ENCODE assay signal across 26 mouse cellular contexts in genomic region chr7:92301046-92301445, GRCm38 (mm10).
A peak's percentile ranks its signal among the peaks of the same experiment; 100 is the strongest.
DNase-seq lines count a peak whose midpoint lies in the region; ATAC-seq and TF ChIP-seq lines count a peak whose summit lies in the region.
"Had no signal": no experiment of that assay in that cellular context is flagged by ENCODE, and none has a peak within 500 bp of the region (broad histone marks: within the 10 kb centered on the region; RNA-seq: fewer than 3 reads in every experiment).

No protein-coding gene starts in this region.

- H3K4me2 ChIP-seq in forebrain, embryonic 16.5 days (ENCODE audit: low read length): no peak overlapping the region
- no peak overlapping the region for H3K4me2 ChIP-seq in forebrain, embryonic 12.5 days
- H3K4me2 ChIP-seq: hindbrain, embryonic 14.5 days; limb, embryonic 15.5 days; neural tube, embryonic 15.5 days had no signal

- no peaks in the 10 kb centered on the region for H3K27me3 ChIP-seq in forebrain, embryonic 16.5 days (replicated peaks; ENCODE audit: control insufficient read depth, insufficient read depth, low read length)
- H3K27me3 ChIP-seq in forebrain, embryonic 12.5 days: no peaks in the 10 kb centered on the region
- no peaks in the 10 kb centered on the region for H3K27me3 ChIP-seq in cerebellum, adult 2 months (ENCODE audit: control insufficient read depth, insufficient read depth, low read length)
- H3K27me3 ChIP-seq: limb, embryonic 15.5 days; neural tube, embryonic 15.5 days had no signal

- peaks cover 6% of the 10 kb centered on the region for H3K4me1 ChIP-seq in forebrain, embryonic 16.5 days (replicated peaks; ENCODE audit: control insufficient read depth, insufficient read depth, low read length)
- H3K4me1 ChIP-seq in forebrain, embryonic 12.5 days: no peaks in the 10 kb centered on the region
- peaks cover 3% of the 10 kb centered on the region; the same call in 1 of the 2 replicates for H3K4me1 ChIP-seq in cerebellum, adult 2 months (ENCODE audit: control insufficient read depth, insufficient read depth, low read length)
- H3K4me1 ChIP-seq: heart, embryonic 10.5 days; limb, embryonic 15.5 days had no signal

- H3K4me3 ChIP-seq in forebrain, embryonic 16.5 days (replicated peaks; ENCODE audit: low read length): no peak overlapping the region
- H3K4me3 ChIP-seq in forebrain, embryonic 12.5 days (replicated peaks): no peak overlapping the region
- no peak overlapping the region for H3K4me3 ChIP-seq in left cerebral cortex, adult 2 months
- H3K4me3 ChIP-seq in cerebellum, adult 2 months (replicated peaks; ENCODE audit: insufficient read depth, low read depth, low read length): no peak overlapping the region
- H3K4me3 ChIP-seq: gastrocnemius, adult 2 months; heart, embryonic 10.5 days; limb, embryonic 15.5 days; myocyte; neural tube, embryonic 15.5 days had no signal

- TF ChIP-seq CTCF in left cerebral cortex, adult 2 months (IDR thresholded peaks at IDR 0.05): no peak
- no peak for TF ChIP-seq CTCF in cerebellum, adult 2 months (IDR thresholded peaks at IDR 0.05; ENCODE audit: borderline replicate concordance, insufficient read depth, low read depth, low read length)

- H3K36me3 ChIP-seq in forebrain, embryonic 16.5 days (ENCODE audit: control insufficient read depth, insufficient read depth): no peaks in the 10 kb centered on the region
- H3K36me3 ChIP-seq in forebrain, embryonic 12.5 days (replicated peaks): no peaks in the 10 kb centered on the region
- H3K36me3 ChIP-seq: heart, embryonic 10.5 days; limb, embryonic 15.5 days; neural tube, embryonic 15.5 days had no signal

- no peak overlapping the region for H3K27ac ChIP-seq in forebrain, embryonic 16.5 days (ENCODE audit: low read length)
- H3K27ac ChIP-seq in forebrain, embryonic 12.5 days: no peak overlapping the region
- H3K27ac ChIP-seq in left cerebral cortex, adult 2 months: no peak overlapping the region
- H3K27ac ChIP-seq in cerebellum, adult 2 months (ENCODE audit: insufficient read depth, low read length): peak overlapping the region; percentile 6; the same call in 1 of the 2 replicates
- H3K27ac ChIP-seq: gastrocnemius, adult 2 months; heart, embryonic 10.5 days; hindbrain, embryonic 14.5 days; kidney, postnatal 0 days; limb, embryonic 15.5 days; neural tube, embryonic 15.5 days had no signal

- peak; percentile 43; the same call in 1 of the 2 replicates for ATAC-seq in forebrain, embryonic 16.5 days
- ATAC-seq in forebrain, embryonic 12.5 days (ENCODE audit: low FRiP score): no peak
- ATAC-seq: intestine, embryonic 16.5 days; liver, postnatal 0 days had no signal

- intact Hi-C loops in left cerebral cortex, postnatal 4 days (cut with DNase I): no loop called here
- intact Hi-C loops in left cerebral cortex, adult 2 months (cut with DNase I): no loop called here
- intact Hi-C loops in left cerebral cortex, postnatal 25 days (cut with DNase I): no loop called here

- no peak overlapping the region for H3K9ac ChIP-seq in forebrain, embryonic 16.5 days (replicated peaks; ENCODE audit: low read depth, low read length)
- no peak overlapping the region for H3K9ac ChIP-seq in forebrain, embryonic 12.5 days
- H3K9ac ChIP-seq: hindbrain, embryonic 14.5 days; limb, embryonic 15.5 days; liver, postnatal 0 days; neural tube, embryonic 15.5 days had no signal

- no peaks in the 10 kb centered on the region for H3K9me3 ChIP-seq in forebrain, embryonic 16.5 days (ENCODE audit: control insufficient read depth, low read length)
- no peaks in the 10 kb centered on the region for H3K9me3 ChIP-seq in forebrain, embryonic 12.5 days
- H3K9me3 ChIP-seq: heart, embryonic 10.5 days; limb, embryonic 15.5 days; neural tube, embryonic 15.5 days had no signal

- peak; percentile 31 for DNase-seq in left cerebral cortex, postnatal 4 days
- no peak for DNase-seq in left cerebral cortex, adult 2 months (ENCODE audit: extremely low spot score in 1 of 2, low spot score in 2 of 2)
- DNase-seq in cerebellum, adult 2 months: peak; percentile 67 to 84
- peak; percentile 61 to 76 for DNase-seq in cerebellum, postnatal 36 days
- no peak for DNase-seq in natural killer cell, adult 2 months (ENCODE audit: low spot score in 2 of 2)
- no peak for DNase-seq in left cerebral cortex, postnatal 25 days (ENCODE audit: low spot score in 2 of 2)
- DNase-seq: adrenal gland, postnatal 36 days; B cell, adult 2 months; embryo, embryonic 11 days; gastrocnemius, adult 2 months; heart, postnatal 14 days; liver, postnatal 0 days; lung, postnatal 10 days; midbrain, embryonic 14.5 days; right cerebral cortex, postnatal 14 days; spleen, adult 18-20 months; thymus, postnatal 25 days had no signal

- 18% methylated on average over 2 of the region's 2 CpGs for WGBS in forebrain, embryonic 16.5 days
- 64% methylated on average over 2 of the region's 2 CpGs for WGBS in forebrain, embryonic 12.5 days
- 3% methylated on average over 2 of the region's 2 CpGs for WGBS in cerebellum, adult 2 months

- no peak for TF ChIP-seq POLR2A in cerebellum, adult 2 months (IDR thresholded peaks at IDR 0.05; ENCODE audit: borderline replicate concordance, insufficient read depth, low read length)

Comparison
In these comparisons a context has a peak if more than half of its experiments do, and no peak if none do; other contexts are left out.
1. DNase-seq: peak in left cerebral cortex, postnatal 4 days (single experiment), cerebellum, adult 2 months (2 of 2) and cerebellum, postnatal 36 days (2 of 2); none in left cerebral cortex, adult 2 months (0 of 2), natural killer cell, adult 2 months (0 of 2) and left cerebral cortex, postnatal 25 days (0 of 2).